Mouse (Mus musculus) MEL (cell line): ENCODE data around the gene 4933402J07Rik. TPM values are rescaled to one million over a fixed set of nuclear protein-coding genes. Genes with fewer than 3 reads are reported as not detected.

ENCODE experiments used
- DNase-seq: peaks from one replicate; pipeline ENCODE4 v3.0.0; 2011; ENCODE audit warnings: low read depth, low spot score
- H3K27ac ChIP-seq: 2 replicates; pipeline ENCODE4 v1.5.1; 2012; ENCODE audit warnings: low read depth, mild to moderate bottlenecking, control low read depth, low read length, moderate library complexity; ENCODE audit not compliant: control insufficient read depth
- H3K27me3 ChIP-seq, 2 experiments: fragments of 150-350 bp in 1 of 2; sonication (generic) in 1 of 2; 2 replicates each; pipeline ENCODE4 v1.6.1; 2012; ENCODE audit warnings: low read length in 2 of 2, mild to moderate bottlenecking in 2 of 2, improper control_type of control experiment in 1 of 2, moderate library complexity in 1 of 2; ENCODE audit not compliant: insufficient read depth in 2 of 2, control insufficient read depth in 1 of 2
- H3K36me3 ChIP-seq, 2 experiments: 2 replicates each; pipeline ENCODE4 v1.6.1; 2012 to 2014; ENCODE audit warnings: low read length in 2 of 2, improper control_type of control experiment in 1 of 2, inconsistent platforms in 1 of 2, mild to moderate bottlenecking in 1 of 2; ENCODE audit not compliant: insufficient read depth in 2 of 2, control insufficient read depth in 1 of 2
- H3K4me1 ChIP-seq, 2 experiments: fragments of 150-350 bp in 1 of 2; sonication (generic) in 1 of 2; 2 replicates each; pipeline ENCODE4 v1.6.1; 2012; ENCODE audit warnings: low read length in 2 of 2, improper control_type of control experiment in 1 of 2, mild to moderate bottlenecking in 1 of 2; ENCODE audit not compliant: insufficient read depth in 2 of 2, control insufficient read depth in 1 of 2
- H3K4me3 ChIP-seq, 2 experiments: fragments of 150-350 bp in 1 of 2; sonication (generic) in 1 of 2; 2 replicates each; pipeline ENCODE4 v1.5.1; 2012; ENCODE audit warnings: low read depth in 2 of 2, low read length in 2 of 2, mild to moderate bottlenecking in 2 of 2, moderate library complexity in 2 of 2, control low read depth in 1 of 2, improper control_type of control experiment in 1 of 2; ENCODE audit not compliant: control insufficient read depth in 1 of 2, insufficient read depth in 1 of 2
- H3K79me2 ChIP-seq: 2 replicates; pipeline ENCODE4 v1.6.1; 2012; ENCODE audit warnings: mild to moderate bottlenecking, low read length, moderate library complexity; ENCODE audit not compliant: control insufficient read depth, poor library complexity, insufficient read depth
- H3K9ac ChIP-seq: 2 replicates; pipeline ENCODE4 v1.6.1; 2012; ENCODE audit warnings: low read depth, mild to moderate bottlenecking, control low read depth, low read length, moderate library complexity; ENCODE audit not compliant: control insufficient read depth, poor library complexity, severe bottlenecking
- H3K9me3 ChIP-seq: fragments of 150-350 bp; sonication (generic); replicated peaks from 2 replicates; pipeline ENCODE4 v1.6.1; 2012; ENCODE audit warnings: mild to moderate bottlenecking, low read length, improper control_type of control experiment, moderate library complexity; ENCODE audit not compliant: insufficient read depth
- CHD1 ChIP-seq: IDR thresholded peaks from 2 replicates; pipeline ENCODE4 v1.6.1; 2012; ENCODE audit warnings: low read depth, mild to moderate bottlenecking, inconsistent platforms, low read length, improper control_type of control experiment
- CHD2 ChIP-seq: IDR thresholded peaks from 2 replicates; pipeline ENCODE4 v1.6.1; 2011; ENCODE audit warnings: low read length, improper control_type of control experiment
- CTCF ChIP-seq, 3 experiments: IDR thresholded peaks in 2 of 3; conservative IDR thresholded peaks in 1 of 3; 2 replicates each; pipeline ENCODE4 v1.5.1; 2011 to 2012; ENCODE audit warnings: low read length in 3 of 3, low read depth in 2 of 3, mild to moderate bottlenecking in 2 of 3, improper control_type of control experiment in 1 of 3, inconsistent platforms in 1 of 3, mixed read lengths in 1 of 3, moderate library complexity in 1 of 3; ENCODE audit not compliant: control insufficient read depth in 1 of 3, insufficient read depth in 1 of 3, poor library complexity in 1 of 3, severe bottlenecking in 1 of 3
- ELF1 ChIP-seq: IDR thresholded peaks from 2 replicates; pipeline ENCODE4 v1.6.1; 2014; ENCODE audit warnings: low read depth, mild to moderate bottlenecking, inconsistent platforms, low read length, improper control_type of control experiment, moderate library complexity
- EP300 ChIP-seq, 2 experiments: IDR thresholded peaks; 2 replicates each; pipeline ENCODE4 v1.6.1; 2011; ENCODE audit warnings: improper control_type of control experiment in 2 of 2, low read length in 2 of 2, low read depth in 1 of 2, mild to moderate bottlenecking in 1 of 2
- HCFC1 ChIP-seq: IDR thresholded peaks from 2 replicates; pipeline ENCODE4 v1.6.1; 2012; ENCODE audit warnings: low read depth, mild to moderate bottlenecking, inconsistent platforms, low read length, improper control_type of control experiment, moderate library complexity
- JUND ChIP-seq: IDR thresholded peaks from 2 replicates; pipeline ENCODE4 v1.6.1; 2011; ENCODE audit warnings: low read depth, mild to moderate bottlenecking, improper control_type of control experiment, low read length
- KAT2A ChIP-seq: conservative IDR thresholded peaks from 2 replicates; pipeline ENCODE4 v1.6.1; 2012; ENCODE audit warnings: low read depth, low read length, improper control_type of control experiment, inconsistent platforms
- MAFK ChIP-seq: IDR thresholded peaks from 2 replicates; pipeline ENCODE4 v1.6.1; 2011; ENCODE audit warnings: low read depth, mild to moderate bottlenecking, low read length, improper control_type of control experiment, borderline replicate concordance
- MAX ChIP-seq: IDR thresholded peaks from 2 replicates; pipeline ENCODE4 v1.6.1; 2011; ENCODE audit warnings: low read length, improper control_type of control experiment
- MAZ ChIP-seq: IDR thresholded peaks from 2 replicates; pipeline ENCODE4 v1.6.1; 2012; ENCODE audit warnings: low read depth, mild to moderate bottlenecking, inconsistent platforms, low read length, improper control_type of control experiment
- MXI1 ChIP-seq: IDR thresholded peaks from 2 replicates; pipeline ENCODE4 v1.6.1; 2011; ENCODE audit warnings: mild to moderate bottlenecking, low read depth, low read length, improper control_type of control experiment
- MYB ChIP-seq: IDR thresholded peaks from 2 replicates; pipeline ENCODE4 v1.6.1; 2011; ENCODE audit warnings: mild to moderate bottlenecking, low read depth, low read length, improper control_type of control experiment
- NELFE ChIP-seq: IDR thresholded peaks from 2 replicates; pipeline ENCODE4 v1.6.1; 2011; ENCODE audit warnings: low read depth, low read length, improper control_type of control experiment
- POLR2A ChIP-seq, 2 experiments: IDR thresholded peaks; 2 replicates each; pipeline ENCODE4 v1.6.1; 2011 to 2012; ENCODE audit warnings: low read length in 2 of 2, mild to moderate bottlenecking in 2 of 2, control low read depth in 1 of 2, improper control_type of control experiment in 1 of 2, low read depth in 1 of 2, moderate library complexity in 1 of 2; ENCODE audit not compliant: control insufficient read depth in 1 of 2, insufficient read depth in 1 of 2, poor library complexity in 1 of 2
- POLR2AphosphoS2 ChIP-seq: IDR thresholded peaks from 2 replicates; pipeline ENCODE4 v1.6.1; 2011; ENCODE audit warnings: low read length, improper control_type of control experiment
- POLR2AphosphoS5 ChIP-seq: IDR thresholded peaks from 2 replicates; pipeline ENCODE4 v1.6.1; 2012; ENCODE audit warnings: low read depth, borderline replicate concordance, mild to moderate bottlenecking, inconsistent platforms, low read length, moderate library complexity, mixed read lengths
- RCOR1 ChIP-seq: IDR thresholded peaks from 2 replicates; pipeline ENCODE4 v1.6.1; 2012; ENCODE audit warnings: low read depth, mild to moderate bottlenecking, inconsistent platforms, low read length, improper control_type of control experiment
- SIN3A ChIP-seq: IDR thresholded peaks from 2 replicates; pipeline ENCODE4 v1.6.1; 2012; ENCODE audit warnings: low read length, improper control_type of control experiment, inconsistent platforms
- TCF12 ChIP-seq: IDR thresholded peaks from 2 replicates; pipeline ENCODE4 v1.6.1; 2014; ENCODE audit warnings: low read depth, mild to moderate bottlenecking, inconsistent platforms, low read length, improper control_type of control experiment, moderate library complexity
- UBTF ChIP-seq: IDR thresholded peaks from 2 replicates; pipeline ENCODE4 v1.6.1; 2012; ENCODE audit warnings: low read depth, mild to moderate bottlenecking, inconsistent platforms, low read length, improper control_type of control experiment, moderate library complexity, borderline replicate concordance; ENCODE audit not compliant: insufficient read depth
- USF1 ChIP-seq: IDR thresholded peaks from 2 replicates; pipeline ENCODE4 v1.6.1; 2014; ENCODE audit warnings: low read depth, mild to moderate bottlenecking, inconsistent platforms, low read length, improper control_type of control experiment, moderate library complexity
- USF2 ChIP-seq, 2 experiments: IDR thresholded peaks; 2 replicates each; pipeline ENCODE4 v1.6.1; 2011 to 2012; ENCODE audit warnings: improper control_type of control experiment in 2 of 2, low read length in 2 of 2, borderline replicate concordance in 1 of 2, inconsistent platforms in 1 of 2, low read depth in 1 of 2, mild to moderate bottlenecking in 1 of 2; ENCODE audit not compliant: insufficient read depth in 1 of 2
- ZC3H11A ChIP-seq: IDR thresholded peaks from 2 replicates; pipeline ENCODE4 v1.6.1; 2012; ENCODE audit warnings: low read depth, mild to moderate bottlenecking, inconsistent platforms, low read length, improper control_type of control experiment
- ZMIZ1 ChIP-seq: IDR thresholded peaks from 2 replicates; pipeline ENCODE4 v1.6.1; 2012; ENCODE audit warnings: low read depth, mild to moderate bottlenecking, inconsistent platforms, low read length, improper control_type of control experiment, moderate library complexity
- polyA plus RNA-seq, 2 experiments: library from polyadenylated mRNA; stranded (reverse) in 1 of 2; unstranded in 1 of 2; fragments of >175 nt in 1 of 2; fragments of >200 nt in 1 of 2; gene quantifications; 2 replicates each; pipeline versions ENCODE4 v1.2.1 to v1.2.4; 2012; ENCODE audit warnings: low replicate concordance in 2 of 2, low read depth in 1 of 2; ENCODE audit not compliant: insufficient read length in 2 of 2, insufficient read depth in 1 of 2, missing spikeins in 1 of 2
- total RNA-seq: library from RNA; depleted of rRNA; stranded (reverse); fragments of 300-350 nt; gene quantifications from 2 replicates; pipeline ENCODE4 v1.2.3, GENCODE M21; 2012

The 4933402J07Rik gene
- total and polyA plus RNA-seq, 3 experiments, result not detected

DNA sequence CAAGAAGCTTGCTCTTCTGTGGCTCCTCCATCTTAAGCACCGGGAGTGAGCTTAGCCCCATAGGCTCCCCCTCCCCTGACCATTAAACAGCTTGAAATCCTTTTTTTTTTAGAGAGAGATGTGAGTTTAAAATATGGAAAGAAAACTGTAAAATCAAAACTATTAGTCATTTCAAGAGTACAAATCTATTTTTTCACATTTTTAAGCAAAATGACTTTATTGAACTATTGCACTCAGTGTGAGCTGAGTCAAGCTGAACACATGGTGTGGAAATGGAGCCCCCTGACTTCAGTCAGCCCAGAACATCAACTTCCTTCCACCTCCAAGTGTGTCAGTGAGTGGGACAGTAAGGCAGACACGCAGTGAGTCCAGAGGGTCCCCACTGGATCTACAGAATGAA, 55.9 kb downstream of the 4933402J07Rik start (continued):
- no peak for TF ChIP-seq EP300 (IDR thresholded peaks at IDR 0.05; ENCODE audit: low read depth in 1 of 2, low read length in 2 of 2)
- TF ChIP-seq POLR2AphosphoS2, result no peak

DNA sequence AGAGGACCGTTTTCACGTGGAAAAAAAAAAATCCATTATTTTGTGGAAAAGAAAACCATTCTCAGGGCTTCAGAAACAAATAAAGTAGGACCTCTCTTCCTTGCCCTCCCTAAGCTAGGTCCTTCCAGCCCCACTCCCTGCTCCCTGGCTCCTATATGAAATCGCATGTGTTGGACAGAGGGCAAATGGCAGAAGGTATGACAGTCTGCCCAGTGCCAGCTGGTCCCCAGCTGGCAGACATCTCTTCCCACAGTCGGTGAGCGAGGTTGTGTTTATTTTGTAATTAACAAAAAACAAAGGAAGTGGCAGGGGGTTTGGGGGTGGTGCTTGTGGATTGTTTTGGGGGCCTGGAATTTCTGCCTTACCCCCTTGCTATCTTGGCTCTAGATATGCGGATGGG, 56.6 kb downstream of the 4933402J07Rik start:
- no peaks in the 10 kb centered on the region for H3K36me3 ChIP-seq
- no peaks in the 10 kb centered on the region for H3K9me3 ChIP-seq
- H3K27me3 ChIP-seq, result no peaks in the 10 kb centered on the region
- H3K4me1 ChIP-seq, result no peaks in the 10 kb centered on the region
- H3K27ac ChIP-seq, result no peak overlapping the region
- H3K9ac ChIP-seq, result no peak overlapping the region
- H3K79me2 ChIP-seq, result no peaks in the 10 kb centered on the region
- no peak for TF ChIP-seq ELF1
- DNase-seq, result no peak
- no peak overlapping the region for H3K4me3 ChIP-seq

DNA sequence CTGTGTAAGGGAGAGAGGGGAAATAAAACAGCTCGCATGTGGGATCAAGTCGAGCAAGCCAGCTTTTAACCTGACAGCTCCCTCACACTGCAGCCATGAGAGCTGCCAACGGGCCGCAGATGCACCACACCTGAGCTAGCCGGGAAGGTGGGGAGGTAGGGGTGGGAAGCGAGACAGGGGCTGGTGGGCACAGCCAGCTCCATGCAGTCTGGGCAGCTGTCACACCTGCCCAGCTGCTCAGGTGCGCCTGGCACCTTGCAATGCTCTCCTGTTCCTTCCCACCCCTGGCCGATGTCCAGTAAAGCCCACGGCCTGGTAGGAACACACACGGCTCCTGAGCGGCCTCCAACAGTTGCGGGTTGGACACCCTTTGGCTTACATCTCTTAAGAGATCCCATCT, 57.5 kb downstream of the 4933402J07Rik start:
- H3K4me1 ChIP-seq, result no peaks in the 10 kb centered on the region
- no peaks in the 10 kb centered on the region for H3K27me3 ChIP-seq
- H3K9me3 ChIP-seq, result no peaks in the 10 kb centered on the region
- no peaks in the 10 kb centered on the region for H3K36me3 ChIP-seq
- no peak overlapping the region for H3K4me3 ChIP-seq
- no peak overlapping the region for H3K9ac ChIP-seq
- H3K79me2 ChIP-seq, result no peaks in the 10 kb centered on the region
- DNase-seq, result no peak
- TF ChIP-seq NELFE (no peak), MAZ (no peak), JUND (no peak), MAX (no peak), ZC3H11A (no peak), UBTF (no peak), RCOR1 (no peak), MXI1 (no peak), HCFC1 (no peak), TCF12 (no peak)
- no peak overlapping the region for H3K27ac ChIP-seq

DNA sequence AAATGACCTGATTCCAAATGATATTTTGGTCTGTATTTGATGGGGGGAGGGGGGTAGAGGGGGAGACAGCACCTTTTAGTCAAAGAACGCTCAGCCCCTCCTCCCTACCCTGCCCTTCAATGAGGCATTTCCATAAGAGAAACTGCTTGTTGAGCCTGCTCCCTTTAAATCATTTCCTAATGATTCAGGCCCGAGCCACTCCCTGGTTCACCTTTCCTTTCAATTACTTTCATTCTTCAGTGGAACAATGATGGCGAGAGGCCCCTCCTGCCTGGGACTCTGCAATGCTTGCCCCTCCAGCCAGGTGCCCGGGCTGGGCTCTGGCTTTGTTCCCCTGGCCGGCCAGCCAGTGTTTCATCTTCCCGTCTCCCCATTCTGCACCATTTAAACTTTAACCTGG, 66.0 kb downstream of the 4933402J07Rik start:
- Histone ChIP-seq H3K9ac (no peak overlapping the region), H3K27me3 (no peaks in the 10 kb centered on the region), H3K36me3 (no peaks in the 10 kb centered on the region), H3K4me1 (no peaks in the 10 kb centered on the region), H3K9me3 (no peaks in the 10 kb centered on the region), H3K79me2 (no peaks in the 10 kb centered on the region), H3K27ac (no peak overlapping the region), H3K4me3 (no peak overlapping the region)
- TF ChIP-seq USF2 (IDR thresholded peaks at IDR 0.05; ENCODE audit: borderline replicate concordance in 1 of 2, insufficient read depth in 1 of 2, low read depth in 1 of 2, low read length in 2 of 2), result no peak
- TF ChIP-seq POLR2AphosphoS5, result no peak
- no peak for TF ChIP-seq KAT2A
- no peak for TF ChIP-seq POLR2A (IDR thresholded peaks at IDR 0.05; ENCODE audit: control insufficient read depth in 1 of 2, insufficient read depth in 1 of 2, low read depth in 1 of 2, low read length in 2 of 2, poor library complexity in 1 of 2)
- no peak for TF ChIP-seq CTCF (IDR thresholded peaks at IDR 0.05 in 2 of 3, conservative IDR thresholded peaks at IDR 0.05 in 1 of 3; ENCODE audit: control insufficient read depth in 1 of 3, insufficient read depth in 1 of 3, low read depth in 2 of 3, low read length in 3 of 3, poor library complexity in 1 of 3, severe bottlenecking in 1 of 3)
- no peak for TF ChIP-seq SIN3A
- TF ChIP-seq CHD1, result no peak
- TF ChIP-seq ZC3H11A, result no peak
- no peak for TF ChIP-seq MAFK
- TF ChIP-seq HCFC1, result no peak
- no peak for TF ChIP-seq MYB
- TF ChIP-seq USF1, result no peak
- TF ChIP-seq ZMIZ1, result no peak
- TF ChIP-seq EP300 (IDR thresholded peaks at IDR 0.05; ENCODE audit: low read depth in 1 of 2, low read length in 2 of 2), result no peak
- TF ChIP-seq CHD2, result no peak
- no peak for TF ChIP-seq RCOR1
- no peak for DNase-seq
